Comparison of ENCODE assay signal across 8 mouse cellular contexts in genomic region chr4:155993606-155994005, GRCm38 (mm10). TPM values are rescaled to one million over a fixed set of nuclear protein-coding genes. Genes with fewer than 3 reads are reported as not detected.
DNase-seq lines count a peak whose midpoint lies in the region; ATAC-seq and TF ChIP-seq lines count a peak whose summit lies in the region.

No protein-coding gene starts in this region.

- peak overlapping the region; percentile 98 for H3K4me3 ChIP-seq in heart, postnatal 0 days (ENCODE audit: low read depth, low read length)
- H3K4me3 ChIP-seq in bone marrow, adult 2 months (replicated peaks; ENCODE audit: control insufficient read depth, low read depth, low read length), result peak overlapping the region; percentile 80
- H3K4me3 ChIP-seq in hindbrain, embryonic 14.5 days (replicated peaks; ENCODE audit: low read length), result peak overlapping the region; percentile 94
- H3K4me3 ChIP-seq in midbrain, embryonic 13.5 days (replicated peaks), result peak overlapping the region; percentile 89

- H3K36me3 ChIP-seq in heart, postnatal 0 days (replicated peaks; ENCODE audit: control insufficient read depth, insufficient read depth, low read length), result peaks cover 27% of the 10 kb centered on the region
- peaks cover 28% of the 10 kb centered on the region for H3K36me3 ChIP-seq in hindbrain, embryonic 14.5 days (replicated peaks; ENCODE audit: control insufficient read depth, insufficient read depth)
- H3K36me3 ChIP-seq in midbrain, embryonic 13.5 days, result peaks cover 33% of the 10 kb centered on the region

- 3% methylated on average over 15 of the region's 15 CpGs for WGBS in heart, postnatal 0 days
- WGBS in bone marrow, adult 2 months, result 3% methylated on average over 15 of the region's 15 CpGs
- WGBS in hindbrain, embryonic 14.5 days, result 4% methylated on average over 15 of the region's 15 CpGs
- WGBS in midbrain, embryonic 13.5 days, result 6% methylated on average over 15 of the region's 15 CpGs

- H3K27me3 ChIP-seq in heart, postnatal 0 days (ENCODE audit: control insufficient read depth, insufficient read depth, low read length), result no peaks in the 10 kb centered on the region
- no peaks in the 10 kb centered on the region for H3K27me3 ChIP-seq in hindbrain, embryonic 14.5 days (ENCODE audit: control insufficient read depth, insufficient read depth, low read length)
- H3K27me3 ChIP-seq in midbrain, embryonic 13.5 days, result no peaks in the 10 kb centered on the region

- DNase-seq in heart, postnatal 0 days (ENCODE audit: low spot score), result no peak
- DNase-seq in heart, postnatal 4 days, result no peak
- DNase-seq in hindbrain, embryonic 14.5 days (ENCODE audit: low spot score), result no peak
- no peak for DNase-seq in right cerebral cortex, postnatal 25 days
- no peak for DNase-seq in frontal cortex, postnatal 10 days (ENCODE audit: low spot score in 2 of 2)
- no peak for DNase-seq in embryo, embryonic 11 days

- no peak for ATAC-seq in heart, postnatal 0 days (ENCODE audit: insufficient read depth, low read depth)
- no peak for ATAC-seq in hindbrain, embryonic 14.5 days (ENCODE audit: low FRiP score)
- ATAC-seq in midbrain, embryonic 13.5 days, result no peak

- H3K4me2 ChIP-seq in heart, postnatal 0 days (ENCODE audit: low read depth, low read length), result peak overlapping the region; percentile 80
- H3K4me2 ChIP-seq in hindbrain, embryonic 14.5 days (replicated peaks), result peak overlapping the region; percentile 84
- H3K4me2 ChIP-seq in midbrain, embryonic 13.5 days (replicated peaks), result peak overlapping the region; percentile 83

- H3K27ac ChIP-seq in heart, postnatal 0 days (ENCODE audit: low read depth), result peak overlapping the region; percentile 95
- H3K27ac ChIP-seq in bone marrow, adult 2 months (ENCODE audit: control insufficient read depth, insufficient read depth, low read depth, low read length, poor library complexity), result peak overlapping the region; percentile 100
- H3K27ac ChIP-seq in hindbrain, embryonic 14.5 days, result peak overlapping the region; percentile 97
- H3K27ac ChIP-seq in midbrain, embryonic 13.5 days, result peak overlapping the region; percentile 94

- TF ChIP-seq EP300 in heart, postnatal 0 days (IDR thresholded peaks at IDR 0.05; ENCODE audit: low read depth), result no peak

- no peak for TF ChIP-seq POLR2A in bone marrow, adult 2 months (IDR thresholded peaks at IDR 0.05; ENCODE audit: borderline replicate concordance, control insufficient read depth, low read depth, low read length)

- no peaks in the 10 kb centered on the region for H3K9me3 ChIP-seq in heart, postnatal 0 days (replicated peaks; ENCODE audit: control insufficient read depth, low read length)
- no peaks in the 10 kb centered on the region for H3K9me3 ChIP-seq in hindbrain, embryonic 14.5 days (ENCODE audit: control insufficient read depth, low read length)
- H3K9me3 ChIP-seq in midbrain, embryonic 13.5 days, result no peaks in the 10 kb centered on the region

- peak overlapping the region; percentile 83 for H3K9ac ChIP-seq in heart, postnatal 0 days (replicated peaks; ENCODE audit: low read depth, low read length)
- peak overlapping the region; percentile 91 for H3K9ac ChIP-seq in hindbrain, embryonic 14.5 days
- peak overlapping the region; percentile 85 for H3K9ac ChIP-seq in midbrain, embryonic 13.5 days (replicated peaks)

- H3K4me1 ChIP-seq in heart, postnatal 0 days (ENCODE audit: control insufficient read depth, insufficient read depth), result peaks cover 22% of the 10 kb centered on the region
- H3K4me1 ChIP-seq in bone marrow, adult 2 months (ENCODE audit: control insufficient read depth, insufficient read depth, low read length), result peaks cover 8% of the 10 kb centered on the region
- peaks cover 28% of the 10 kb centered on the region for H3K4me1 ChIP-seq in hindbrain, embryonic 14.5 days (replicated peaks; ENCODE audit: control insufficient read depth, insufficient read depth, low read length)
- peaks cover 37% of the 10 kb centered on the region for H3K4me1 ChIP-seq in midbrain, embryonic 13.5 days (replicated peaks)

- no peak for TF ChIP-seq CTCF in heart, postnatal 0 days (IDR thresholded peaks at IDR 0.05; ENCODE audit: low read depth)
- TF ChIP-seq CTCF in bone marrow, adult 2 months (IDR thresholded peaks at IDR 0.05; ENCODE audit: control insufficient read depth, insufficient read depth, low read length), result no peak

RNA-seq across cellular contexts. Expression of gene Sdf4, which starts 0.9 kb away (rescaled TPM):
- total RNA-seq in heart, postnatal 0 days (2014; rRNA removed; ENCODE audit: low replicate concordance), result 88.4 and 114 TPM in 2 replicates
- 102 and 105 TPM in 2 replicates for polyA plus RNA-seq in heart, postnatal 0 days (2015; fragmentation: Nextera tagmentation; extraction: Ambion mirVana)
- total RNA-seq in heart, postnatal 4 days (2021), result 100 to 1,000 TPM; 107 to 109 TPM
- 60.1 and 111 TPM in 2 replicates for polyA plus RNA-seq in bone marrow, adult 2 months (2011; ENCODE audit: insufficient read depth, insufficient read length, low replicate concordance, missing spikeins)
- polyA plus RNA-seq in hindbrain, embryonic 14.5 days (2014; fragmentation: Nextera tagmentation; extraction: Ambion mirVana), result 112 and 114 TPM in 2 replicates
- polyA plus RNA-seq in midbrain, embryonic 13.5 days (2015; fragmentation: Nextera tagmentation; extraction: Ambion mirVana), result 125 and 128 TPM in 2 replicates

RNA-seq across cellular contexts. Expression of gene B3galt6, which starts 1.2 kb away (rescaled TPM):
- 3.9 and 11.2 TPM in 2 replicates for total RNA-seq in heart, postnatal 0 days (2014; rRNA removed; ENCODE audit: low replicate concordance)
- 5.0 and 5.7 TPM in 2 replicates for polyA plus RNA-seq in heart, postnatal 0 days (2015; fragmentation: Nextera tagmentation; extraction: Ambion mirVana)
- total RNA-seq in heart, postnatal 4 days (2021), result 1 to 10 TPM; 4.1 to 4.5 TPM
- polyA plus RNA-seq in bone marrow, adult 2 months (2011; ENCODE audit: insufficient read depth, insufficient read length, low replicate concordance, missing spikeins), result 1.8 and 2.0 TPM in 2 replicates
- polyA plus RNA-seq in hindbrain, embryonic 14.5 days (2014; fragmentation: Nextera tagmentation; extraction: Ambion mirVana), result 38.4 and 38.8 TPM in 2 replicates
- polyA plus RNA-seq in midbrain, embryonic 13.5 days (2015; fragmentation: Nextera tagmentation; extraction: Ambion mirVana), result 25.0 and 26.9 TPM in 2 replicates

RNA-seq across cellular contexts. Expression of gene Tnfrsf4, which starts 20.0 kb away (rescaled TPM):
- total RNA-seq in heart, postnatal 0 days (2014; rRNA removed; ENCODE audit: low replicate concordance), result not detected in 2 replicates
- 0.26 and 0.31 TPM in 2 replicates for polyA plus RNA-seq in heart, postnatal 0 days (2015; fragmentation: Nextera tagmentation; extraction: Ambion mirVana)
- under 1 TPM; 0.34 to 0.62 TPM for total RNA-seq in heart, postnatal 4 days (2021)
- 6.4 and 12.4 TPM in 2 replicates for polyA plus RNA-seq in bone marrow, adult 2 months (2011; ENCODE audit: insufficient read depth, insufficient read length, low replicate concordance, missing spikeins)
- 0.79 TPM in 1 of 2 replicates, not detected in the other for polyA plus RNA-seq in hindbrain, embryonic 14.5 days (2014; fragmentation: Nextera tagmentation; extraction: Ambion mirVana)
- polyA plus RNA-seq in midbrain, embryonic 13.5 days (2015; fragmentation: Nextera tagmentation; extraction: Ambion mirVana), result 0.57 TPM in 2 replicates

RNA-seq across cellular contexts. Expression of gene C1qtnf12, which starts 31.5 kb away (rescaled TPM):
- total RNA-seq in heart, postnatal 0 days (2014; rRNA removed; ENCODE audit: low replicate concordance), result 42.5 and 51.4 TPM in 2 replicates
- polyA plus RNA-seq in heart, postnatal 0 days (2015; fragmentation: Nextera tagmentation; extraction: Ambion mirVana), result 20.5 and 20.8 TPM in 2 replicates
- 10 to 100 TPM; 14.7 to 15.2 TPM for total RNA-seq in heart, postnatal 4 days (2021)
- 53.0 and 132 TPM in 2 replicates for polyA plus RNA-seq in bone marrow, adult 2 months (2011; ENCODE audit: insufficient read depth, insufficient read length, low replicate concordance, missing spikeins)
- 11.2 and 13.5 TPM in 2 replicates for polyA plus RNA-seq in hindbrain, embryonic 14.5 days (2014; fragmentation: Nextera tagmentation; extraction: Ambion mirVana)
- polyA plus RNA-seq in midbrain, embryonic 13.5 days (2015; fragmentation: Nextera tagmentation; extraction: Ambion mirVana), result 8.2 and 11.0 TPM in 2 replicates

RNA-seq across cellular contexts. Expression of gene Tnfrsf18, which starts 32.4 kb away (rescaled TPM):
- total RNA-seq in heart, postnatal 0 days (2014; rRNA removed; ENCODE audit: low replicate concordance), result 2.2 TPM in 1 of 2 replicates, not detected in the other
- polyA plus RNA-seq in heart, postnatal 0 days (2015; fragmentation: Nextera tagmentation; extraction: Ambion mirVana), result 0.88 and 1.00 TPM in 2 replicates
- total RNA-seq in heart, postnatal 4 days (2021), result under 1 TPM in 1 of 2 experiments, not detected in 1; 0.29 TPM
- polyA plus RNA-seq in bone marrow, adult 2 months (2011; ENCODE audit: insufficient read depth, insufficient read length, low replicate concordance, missing spikeins), result 7.9 and 8.0 TPM in 2 replicates
- polyA plus RNA-seq in hindbrain, embryonic 14.5 days (2014; fragmentation: Nextera tagmentation; extraction: Ambion mirVana), result 1.9 and 2.3 TPM in 2 replicates
- polyA plus RNA-seq in midbrain, embryonic 13.5 days (2015; fragmentation: Nextera tagmentation; extraction: Ambion mirVana), result 2.0 and 2.3 TPM in 2 replicates
